Mouse (Mus musculus): ENCODE results near the gene Eftud2. TPM values are rescaled to one million over a fixed set of nuclear protein-coding genes. Genes with fewer than 3 reads are reported as not detected.

The Eftud2 gene
- 190 TPM for polyA plus RNA-seq (2012; fragmentation: generic; extraction: Trizol)
- long read RNA-seq, experiment 1, transcript Eftud2-201 (28 exons, 3,324 nt): major isoform, 46 of 83 reads
- long read RNA-seq, experiment 1, partial matches to known transcripts: 27 of 83 reads
- long read RNA-seq, experiment 1, other reads (novel, unspliced or antisense): 6 of 83 reads
- long read RNA-seq, experiment 2, transcript Eftud2-201 (28 exons, 3,324 nt): major isoform, 1,465 of 1,661 reads
- long read RNA-seq, experiment 2, transcript Eftud2-202 (28 exons, 3,339 nt): minor isoform, 20 of 1,661 reads
- long read RNA-seq, experiment 2, partial matches to known transcripts: 83 of 1,661 reads
- long read RNA-seq, experiment 2, other reads (novel, unspliced or antisense): 92 of 1,661 reads

GRCm38 (mm10) chr11:102880585-102881313, at the start of gene Eftud2, which contains the start of gene Ccdc103:
Gene Eftud2 (minus strand): TSS chr11:102880985.
Gene Ccdc103 (plus strand): TSS chr11:102881204.
- no peaks in the 10 kb centered on the region for H3K27me3 ChIP-seq (ENCODE audit: control insufficient read depth, insufficient read depth, insufficient read length)
- TF ChIP-seq MYOD1 (IDR thresholded peaks at IDR 0.05; ENCODE audit: control insufficient read depth, insufficient read length, low read depth): no peak
- peak; percentile 100 for TF ChIP-seq USF1 (IDR thresholded peaks at IDR 0.05; ENCODE audit: low read depth)
- peak; percentile 100 for TF ChIP-seq MAX (IDR thresholded peaks at IDR 0.05)
- H3K79me3 ChIP-seq (ENCODE audit: low read depth): peaks cover 30% of the 10 kb centered on the region
- H3K4me3 ChIP-seq (ENCODE audit: insufficient read depth, poor library complexity, severe bottlenecking): peak within 1 kb of the TSS; percentile 90
- H3K36me3 ChIP-seq (ENCODE audit: control insufficient read depth, insufficient read depth): peaks cover 22% of the 10 kb centered on the region
- H3ac ChIP-seq (ENCODE audit: control insufficient read depth, insufficient read length, low read depth): peak within 1 kb of the TSS; percentile 95
- peaks cover 45% of the 10 kb centered on the region for H3K79me2 ChIP-seq (ENCODE audit: control insufficient read depth, insufficient read depth)

- Histone ChIP-seq H3K36me3 (ENCODE audit: control insufficient read depth, insufficient read depth) (peaks cover 24% of the 10 kb centered on the region), H3K79me2 (ENCODE audit: control insufficient read depth, insufficient read depth) (peaks cover 47% of the 10 kb centered on the region), H3ac (ENCODE audit: control insufficient read depth, insufficient read length, low read depth) (peak overlapping the region; percentile 72), H3K79me3 (ENCODE audit: low read depth) (peaks cover 44% of the 10 kb centered on the region), H3K4me3 (ENCODE audit: insufficient read depth, poor library complexity, severe bottlenecking) (peak overlapping the region; percentile 92), H3K27me3 (ENCODE audit: control insufficient read depth, insufficient read depth, insufficient read length) (no peaks in the 10 kb centered on the region)
- no peak for TF ChIP-seq MYOG (IDR thresholded peaks at IDR 0.05; ENCODE audit: control insufficient read depth, extremely low read depth, insufficient read length)
- no peak for TF ChIP-seq MAX (IDR thresholded peaks at IDR 0.05)
These were observed 44.5 kb upstream of the Eftud2 start for GRCm38 (mm10) chr11:102925351-102925717.

GRCm38 (mm10) chr11:102924557-102925350, 44.0 kb upstream of the Eftud2 start, which contains the start of gene Kif18b:
Gene Kif18b (minus strand): TSS chr11:102925124.
- peaks cover 30% of the 10 kb centered on the region for H3K36me3 ChIP-seq (ENCODE audit: control insufficient read depth, insufficient read depth)
- peaks cover 53% of the 10 kb centered on the region for H3K79me2 ChIP-seq (ENCODE audit: control insufficient read depth, insufficient read depth)
- TF ChIP-seq CEBPB (IDR thresholded peaks at IDR 0.05; ENCODE audit: low read depth) (no peak), MAX (IDR thresholded peaks at IDR 0.05) (peak; percentile 38), USF1 (IDR thresholded peaks at IDR 0.05; ENCODE audit: low read depth) (no peak), MYOG (IDR thresholded peaks at IDR 0.05; ENCODE audit: control insufficient read depth, extremely low read depth, insufficient read length) (no peak)
- H3K4me3 ChIP-seq (ENCODE audit: insufficient read depth, poor library complexity, severe bottlenecking): peak within 1 kb of the TSS; percentile 92
- H3K79me3 ChIP-seq (ENCODE audit: low read depth): peaks cover 50% of the 10 kb centered on the region
- H3ac ChIP-seq (ENCODE audit: control insufficient read depth, insufficient read length, low read depth): peak within 1 kb of the TSS; percentile 81
- no peaks in the 10 kb centered on the region for H3K27me3 ChIP-seq (ENCODE audit: control insufficient read depth, insufficient read depth, insufficient read length)

DNA sequence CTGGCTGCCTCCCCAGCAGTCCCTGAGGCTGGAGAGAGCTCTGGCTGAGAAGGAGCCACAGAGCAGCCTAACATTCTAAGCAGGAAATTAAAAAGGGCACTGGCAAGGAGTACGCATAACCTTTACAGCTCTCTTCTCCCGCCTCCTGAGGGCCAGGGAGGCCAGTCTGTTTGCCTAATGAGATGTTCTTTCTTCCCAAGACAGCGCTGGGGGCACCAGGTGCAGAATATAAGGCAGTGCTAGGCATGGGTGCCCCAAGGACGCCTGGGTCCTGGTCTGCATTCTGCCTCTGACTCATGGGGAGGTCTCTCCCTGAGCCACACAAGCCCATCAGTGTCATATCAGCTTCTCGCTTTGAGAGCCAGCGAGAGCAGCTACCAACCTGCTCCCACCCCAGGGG, 40.7 kb upstream of the Eftud2 start:
- no peak overlapping the region for H3ac ChIP-seq (ENCODE audit: control insufficient read depth, insufficient read length, low read depth)
- no peak for TF ChIP-seq MAX (IDR thresholded peaks at IDR 0.05)
- TF ChIP-seq MYOG (IDR thresholded peaks at IDR 0.05; ENCODE audit: control insufficient read depth, extremely low read depth, insufficient read length): no peak
- no peak for TF ChIP-seq FOSL1 (IDR thresholded peaks at IDR 0.05; ENCODE audit: insufficient read depth, low read length, poor library complexity, severe bottlenecking)
- no peak for TF ChIP-seq USF1 (IDR thresholded peaks at IDR 0.05; ENCODE audit: low read depth)
- TF ChIP-seq CEBPB (IDR thresholded peaks at IDR 0.05; ENCODE audit: low read depth): no peak
- no peak for TF ChIP-seq MYOD1 (IDR thresholded peaks at IDR 0.05; ENCODE audit: control insufficient read depth, insufficient read length, low read depth)
- TF ChIP-seq CTCF (IDR thresholded peaks at IDR 0.05; ENCODE audit: control insufficient read depth, insufficient read depth, insufficient read length): no peak
- H3K36me3 ChIP-seq (ENCODE audit: control insufficient read depth, insufficient read depth): peaks cover 41% of the 10 kb centered on the region
- H3K27me3 ChIP-seq (ENCODE audit: control insufficient read depth, insufficient read depth, insufficient read length): no peaks in the 10 kb centered on the region
- H3K4me3 ChIP-seq (ENCODE audit: insufficient read depth, poor library complexity, severe bottlenecking): no peak overlapping the region
- H3K79me2 ChIP-seq (ENCODE audit: control insufficient read depth, insufficient read depth): peaks cover 84% of the 10 kb centered on the region
- peaks cover 73% of the 10 kb centered on the region for H3K79me3 ChIP-seq (ENCODE audit: low read depth)

DNA sequence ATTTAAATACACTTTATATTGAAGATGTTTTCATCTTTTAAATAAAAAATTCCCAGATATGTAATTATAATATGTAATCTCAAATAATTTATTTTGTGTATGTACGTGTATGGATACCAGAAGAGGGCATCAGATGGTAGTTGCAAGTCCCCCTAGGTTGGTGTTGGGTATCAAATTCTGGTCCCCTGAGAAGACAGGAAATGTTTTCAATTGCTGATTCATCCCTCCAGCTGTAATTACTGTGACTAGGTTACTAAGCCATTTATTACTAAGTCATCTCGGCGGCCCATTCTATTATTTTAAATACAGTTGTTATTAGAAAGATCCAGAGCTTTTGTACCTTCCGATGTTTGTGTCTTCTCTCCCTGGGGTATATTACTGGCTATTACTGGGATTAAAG, 37.3 kb upstream of the Eftud2 start:
- no peak for TF ChIP-seq CTCF (IDR thresholded peaks at IDR 0.05; ENCODE audit: control insufficient read depth, insufficient read depth, insufficient read length)
- peak; percentile 53 for TF ChIP-seq FOSL1 (IDR thresholded peaks at IDR 0.05; ENCODE audit: insufficient read depth, low read length, poor library complexity, severe bottlenecking)
- H3K79me3 ChIP-seq (ENCODE audit: low read depth): peaks cover 73% of the 10 kb centered on the region
- no peaks in the 10 kb centered on the region for H3K27me3 ChIP-seq (ENCODE audit: control insufficient read depth, insufficient read depth, insufficient read length)
- H3ac ChIP-seq (ENCODE audit: control insufficient read depth, insufficient read length, low read depth): no peak overlapping the region
- no peak overlapping the region for H3K4me3 ChIP-seq (ENCODE audit: insufficient read depth, poor library complexity, severe bottlenecking)
- peaks cover 75% of the 10 kb centered on the region for H3K36me3 ChIP-seq (ENCODE audit: control insufficient read depth, insufficient read depth)
- peaks cover 89% of the 10 kb centered on the region for H3K79me2 ChIP-seq (ENCODE audit: control insufficient read depth, insufficient read depth)
